Mouse (Mus musculus) spleen, adult 2 months (tissue): ENCODE results near the gene Ssmem1.

ENCODE experiments used
- CTCF ChIP-seq: fragments of 200-500 bp; IDR thresholded peaks from 2 replicates; pipeline ENCODE4 v1.5.1; 2011; ENCODE audit warnings: mild to moderate bottlenecking, inconsistent platforms; ENCODE audit not compliant: insufficient read depth, insufficient read length, insufficient replicate concordance; ENCODE audit errors: extremely low read depth
- POLR2A ChIP-seq: fragments of 200-500 bp; IDR thresholded peaks from 2 replicates; pipeline ENCODE4 v1.6.1; 2011; ENCODE audit warnings: low read depth, low read length, inconsistent platforms

DNA sequence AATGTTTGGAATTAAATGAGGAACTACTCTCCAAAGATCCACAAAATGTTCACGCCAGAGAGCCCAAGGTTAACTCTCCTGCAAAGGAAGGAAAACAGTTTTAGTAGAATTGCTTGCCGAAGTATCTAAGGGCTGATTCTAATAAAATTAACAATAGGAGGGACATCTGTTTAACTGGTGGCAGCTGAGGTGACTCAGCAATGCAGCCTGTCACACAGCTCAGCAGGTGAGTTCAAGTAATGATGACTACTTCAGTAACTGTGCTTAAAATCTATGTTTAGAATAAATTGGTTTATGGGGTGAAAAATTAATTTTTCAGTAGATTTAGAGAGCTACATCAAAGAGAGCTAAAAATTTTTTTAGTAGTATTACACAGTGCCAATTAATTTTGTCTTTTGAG, 26.7 kb upstream of the Ssmem1 start:
- no peak for TF ChIP-seq CTCF
- TF ChIP-seq POLR2A: no peak
